Mouse (Mus musculus) stomach, postnatal 0 days (tissue): ENCODE results near the gene Kcnc3.

ENCODE experiments used
- CTCF ChIP-seq: IDR thresholded peaks from 2 replicates; pipeline ENCODE4 v1.5.1; 2016; ENCODE audit warnings: antibody characterized with exemption, low read depth, mild to moderate bottlenecking, moderate library complexity
- EP300 ChIP-seq: optimal IDR thresholded peaks from 2 replicates; pipeline ENCODE3; 2016; ENCODE audit warnings: antibody characterized with exemption

DNA sequence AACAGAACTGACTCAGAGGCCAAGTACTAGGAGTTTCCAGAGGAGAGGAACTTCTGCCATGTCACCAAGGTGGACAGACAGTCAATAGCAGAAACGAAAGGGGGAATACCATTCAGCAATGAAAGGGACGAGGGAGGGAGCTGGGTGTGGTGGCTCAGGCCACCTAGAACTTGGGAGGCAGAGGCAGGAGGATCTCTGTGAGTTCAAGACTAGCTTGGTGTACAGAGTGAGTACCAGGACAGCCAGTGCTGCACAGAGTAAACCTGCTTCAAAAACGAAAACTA is 34.0 kb downstream of the Kcnc3 start:
- no peak for TF ChIP-seq EP300
- no peak for TF ChIP-seq CTCF
